Mouse (Mus musculus) adrenal gland, postnatal 4 days (tissue): ENCODE data around the gene Elp6. TPM values are rescaled to one million over a fixed set of nuclear protein-coding genes. Genes with fewer than 3 reads are reported as not detected.

Experiments used
- DNase-seq, 2 experiments: peaks; one replicate each; pipeline ENCODE4 v3.0.0; 2021 to 2022; ENCODE audit warnings: low spot score in 2 of 2, mixed read lengths in 2 of 2
- microRNA-seq: library from miRNA; unstranded; fragments of <30 nt; microRNA quantifications from one replicate; pipeline ENCODE4 v1.2.0, GENCODE M21; 2021
- total RNA-seq, 2 experiments: library from RNA; stranded (reverse); gene quantifications; 2 replicates each; pipeline ENCODE4 v1.2.3; 2021

Elp6 gene
- total RNA-seq, 2 experiments from 2014 or later: 11.1 to 12.5 TPM

DNA sequence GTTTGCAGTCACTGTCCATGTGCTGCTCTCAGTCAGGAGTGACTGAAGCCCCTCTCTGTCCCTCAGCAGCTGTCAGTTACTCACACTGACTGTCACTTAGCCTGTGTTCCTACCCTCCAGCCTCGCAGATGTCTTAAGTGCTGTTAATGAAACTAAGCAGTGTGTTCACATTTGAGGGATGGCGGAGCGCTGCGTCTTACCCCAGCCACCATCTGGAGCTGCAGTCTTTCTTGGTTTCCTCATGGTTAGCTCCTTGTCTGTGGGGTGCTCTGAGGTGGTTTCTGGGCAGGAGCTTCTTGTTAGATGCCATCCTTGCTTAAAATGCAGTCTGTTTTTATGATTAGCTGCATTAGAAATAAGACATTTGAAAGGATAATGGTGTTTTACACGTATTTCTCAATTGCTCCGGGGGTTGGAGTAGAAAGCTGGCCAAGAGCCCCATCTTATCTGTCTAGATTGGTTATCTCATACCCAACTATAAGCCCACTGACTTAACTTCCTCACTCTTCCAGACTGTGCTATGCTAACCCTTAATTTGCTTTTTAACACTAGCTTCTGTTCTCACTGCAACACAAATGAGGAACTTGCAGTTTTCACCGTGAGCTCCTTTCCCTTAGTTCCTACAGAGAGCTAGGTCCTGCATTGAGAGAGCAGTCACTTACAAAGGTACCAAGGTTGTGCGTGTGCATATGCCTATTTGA, 47.1 kb downstream of the Elp6 start:
- no peak for DNase-seq

DNA sequence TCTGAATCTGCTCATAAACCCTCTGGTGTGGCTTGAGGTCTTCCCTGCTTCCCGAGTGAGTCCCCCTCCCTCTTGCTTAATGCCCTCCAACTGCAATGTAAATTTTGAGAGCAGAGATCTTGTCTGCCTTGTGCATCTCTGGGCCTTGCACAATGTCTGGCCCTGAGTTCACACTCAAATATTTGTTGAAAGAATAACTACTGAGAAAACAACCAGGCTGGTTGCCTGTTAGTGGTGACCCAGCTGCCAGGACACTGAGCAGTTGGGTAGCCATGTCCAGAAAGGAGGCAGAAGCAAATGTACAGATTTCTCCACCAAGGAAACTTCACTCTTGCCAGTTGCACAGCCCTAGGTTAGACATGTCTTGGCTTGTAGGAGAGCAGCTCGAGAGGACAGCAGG, 53.4 kb downstream of the Elp6 start:
- DNase-seq: no peak

DNA sequence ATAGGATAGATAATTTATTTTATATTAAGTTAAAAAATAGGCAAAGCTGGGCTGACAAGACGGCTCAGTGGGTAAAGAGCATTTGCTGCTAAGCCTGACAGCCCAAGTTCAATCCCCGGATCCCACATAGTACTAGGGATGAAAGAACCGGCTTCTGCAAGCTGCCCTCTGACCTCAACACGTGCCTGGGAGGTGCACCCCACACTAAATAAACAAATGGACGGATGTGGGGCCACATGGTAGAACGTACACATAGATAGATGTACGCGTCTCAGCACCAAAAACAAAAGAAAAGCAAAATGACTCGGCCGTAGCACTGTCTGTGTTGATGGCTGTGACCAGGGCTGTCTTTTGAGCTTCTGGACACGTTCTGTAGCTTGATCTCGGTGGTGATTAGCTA, 56.3 kb downstream of the Elp6 start:
- DNase-seq: no peak

DNA sequence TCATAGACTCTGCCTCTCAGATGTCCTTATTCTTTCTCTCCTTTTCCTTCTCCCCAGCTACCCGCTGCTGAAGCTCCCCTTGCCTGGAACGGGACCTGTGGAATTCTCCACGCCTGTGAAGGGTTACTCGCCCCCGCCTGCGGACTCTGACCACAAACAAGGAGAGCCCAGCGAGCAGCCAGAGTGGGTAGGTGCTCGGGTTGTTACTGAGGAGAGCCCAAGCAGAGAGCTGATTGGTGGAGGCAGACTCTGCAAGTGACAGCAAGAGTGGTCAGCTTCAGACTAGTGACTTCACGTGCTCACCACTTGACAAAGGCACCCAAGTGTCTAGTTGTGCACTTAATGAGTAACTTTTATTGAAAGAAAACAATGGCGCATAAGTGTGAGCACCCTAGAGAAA, 57.4 kb downstream of the Elp6 start:
- no peak for DNase-seq

DNA sequence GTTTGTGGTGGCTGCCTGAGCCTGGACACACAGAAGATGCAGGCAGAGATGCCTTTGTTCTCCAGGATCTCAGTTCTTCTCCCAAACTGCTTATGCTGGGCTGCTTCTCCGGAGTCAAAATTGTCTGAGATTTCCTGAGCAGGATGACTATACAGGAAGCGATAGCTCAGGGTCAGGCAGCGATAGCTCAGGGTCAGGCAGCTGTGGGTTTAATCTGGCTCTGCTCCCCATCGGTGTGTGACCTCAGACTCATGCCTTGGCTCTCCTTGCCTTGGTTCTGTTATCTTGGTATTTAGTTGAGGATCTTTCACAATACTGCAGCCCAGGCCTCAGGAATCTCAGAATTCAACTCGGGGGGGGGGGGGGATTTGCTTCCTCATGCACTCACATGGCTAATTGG, 61.8 kb downstream of the Elp6 start:
- DNase-seq: no peak

DNA sequence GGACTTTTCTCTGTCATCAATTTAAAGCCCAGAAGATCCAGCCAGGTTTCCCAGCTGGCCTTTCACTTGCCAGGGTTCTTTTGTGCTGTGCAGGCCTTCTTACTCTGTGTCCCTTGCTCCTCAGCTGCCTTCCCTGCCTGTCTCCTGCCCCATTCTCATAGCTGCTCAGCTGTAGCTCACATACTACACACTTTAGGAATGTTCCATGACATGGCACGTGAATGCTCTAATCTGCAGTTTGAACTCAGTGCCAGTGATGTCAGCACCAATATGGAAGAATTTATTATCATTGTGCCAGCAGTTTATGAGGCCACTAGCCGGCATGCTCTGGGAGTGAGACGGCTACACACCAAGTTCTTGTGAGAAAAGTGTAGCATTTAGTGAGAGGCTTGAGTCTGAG, 64.9 kb downstream of the Elp6 start:
- no peak for DNase-seq

Small RNAs within 50 kb of the gene (microRNA-seq; reads per million reads assigned to microRNA genes)
- gene Mir6236: 45.5 reads per million, percentile 37 among the genes with 10 or more reads in this experiment

Other genes starting within 250 kb of the Elp6 start
- 100 to 1,000 TPM in 1 of 2 experiments, 10 to 100 TPM in 1; 90.4 to 100 TPM for gene Smarcc1, start 187.5 kb upstream of the Elp6 start, total RNA-seq
- 100 to 1,000 TPM; 102 to 111 TPM for gene Dhx30, start 187.3 kb upstream of the Elp6 start, total RNA-seq
- 10 to 100 TPM; 38.5 to 41.4 TPM for gene Cspg5, start 61.4 kb upstream of the Elp6 start, total RNA-seq
- 100 to 1,000 TPM; 117 to 130 TPM for gene Scap, start 28.1 kb downstream of the Elp6 start, total RNA-seq
- gene Ptpn23, start 103.0 kb downstream of the Elp6 start, total RNA-seq: 10 to 100 TPM; 55.4 to 64.8 TPM
- gene Ngp, start 114.6 kb downstream of the Elp6 start, total RNA-seq: 10 to 100 TPM; 24.9 to 79.3 TPM
- 10 to 100 TPM; 11.2 to 12.0 TPM for gene Klhl18, start 171.5 kb downstream of the Elp6 start, total RNA-seq
- under 1 TPM; 0.76 to 0.95 TPM for gene Kif9, start 171.8 kb downstream of the Elp6 start, total RNA-seq
- gene Setd2, start 227.4 kb downstream of the Elp6 start, total RNA-seq: 100 to 1,000 TPM in 1 of 2 experiments, 10 to 100 TPM in 1; 97.0 to 102 TPM